Mouse (Mus musculus) bone marrow macrophage, adult 2 months (primary cell): ENCODE results near the gene Rfx8.

ENCODE experiments used
- CTCF ChIP-seq: IDR thresholded peaks from 2 replicates; pipeline ENCODE4 v1.5.1; 2012; ENCODE audit warnings: low read depth, mild to moderate bottlenecking, low read length, moderate library complexity
- POLR2A ChIP-seq: IDR thresholded peaks from 2 replicates; pipeline ENCODE4 v1.6.1; 2012; ENCODE audit warnings: mild to moderate bottlenecking, low read depth, low read length, borderline replicate concordance

- TF ChIP-seq CTCF (no peak), POLR2A (no peak)
Measured at GRCm38 (mm10) chr1:39651241-39651548, 69.6 kb downstream of the Rfx8 start, which contains the start of gene Creg2.
